Mouse (Mus musculus): ENCODE measurements at regions not wholly inside any gene's neighbourhood (a gene's known extent, or its start where the extent isn't known, plus 50 kb on each side); places are given as distances from the start of the nearest gene placed in this dataset.

DNA sequence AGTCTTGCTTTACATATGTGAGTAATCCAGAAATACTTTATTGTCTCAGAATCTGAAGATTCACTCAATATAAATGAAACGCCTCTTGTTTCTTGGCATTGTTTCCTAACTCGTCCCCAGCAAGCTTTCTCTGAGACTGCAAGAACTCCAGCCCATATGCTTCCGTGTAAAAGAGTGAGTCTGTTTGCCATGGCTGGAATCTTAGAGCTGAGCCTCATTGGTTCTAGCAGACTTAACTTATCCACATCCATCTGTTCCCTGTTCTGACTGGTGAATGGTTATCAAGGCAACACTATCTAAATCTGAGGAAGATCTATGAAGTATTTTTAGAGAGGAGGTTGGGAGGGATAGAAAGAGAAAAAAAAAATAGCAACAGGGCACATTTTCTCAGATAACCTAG lies 59.9 kb upstream of the Arhgef26 start:
- no peaks in the 10 kb centered on the region for H3K27me3 ChIP-seq
- no peak overlapping the region for H3K9ac ChIP-seq
- H3K4me2 ChIP-seq: no peak overlapping the region
- no peak for ATAC-seq (ENCODE audit: insufficient read depth)
- H3K4me1 ChIP-seq (replicated peaks): no peaks in the 10 kb centered on the region
- no peak overlapping the region for H3K27ac ChIP-seq (replicated peaks)
- no peaks in the 10 kb centered on the region for H3K36me3 ChIP-seq (replicated peaks)
- no peaks in the 10 kb centered on the region for H3K9me3 ChIP-seq (replicated peaks)
- no peak overlapping the region for H3K4me3 ChIP-seq (replicated peaks)
- 44% methylated on average over 3 of the region's 3 CpGs for WGBS (ENCODE audit: insufficient replicate concordance)

DNA sequence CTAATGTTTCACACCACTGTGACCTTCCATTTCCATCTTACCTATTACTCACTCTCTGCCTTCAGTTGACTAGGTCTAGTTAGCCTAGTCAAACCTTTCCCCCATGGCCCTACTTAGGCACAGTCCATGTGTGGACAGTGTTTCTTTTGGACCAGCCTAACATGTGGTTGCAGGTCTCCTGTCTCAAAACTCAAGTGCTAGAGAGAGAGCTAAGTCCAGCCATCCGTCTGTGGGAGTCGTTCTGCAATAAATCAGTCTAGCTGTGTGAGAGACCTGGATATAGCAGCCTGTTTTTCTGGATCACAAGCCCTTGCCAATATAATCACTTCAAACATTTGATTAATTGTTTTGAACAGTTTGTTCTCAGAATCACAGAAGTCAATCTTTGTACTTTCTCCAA lies 57.2 kb upstream of the Arhgef26 start:
- 48% methylated on average over 2 of the region's 2 CpGs for WGBS (ENCODE audit: insufficient replicate concordance)

More for the DNA sequence above, 57.2 kb upstream of the Arhgef26 start:
- H3K4me3 ChIP-seq (replicated peaks): no peak overlapping the region
- no peak overlapping the region for H3K9ac ChIP-seq
- no peak overlapping the region for H3K4me2 ChIP-seq
- H3K27me3 ChIP-seq: no peaks in the 10 kb centered on the region
- H3K27ac ChIP-seq (replicated peaks): no peak overlapping the region
- ATAC-seq (ENCODE audit: insufficient read depth): no peak
- no peaks in the 10 kb centered on the region for H3K9me3 ChIP-seq (replicated peaks)
- no peaks in the 10 kb centered on the region for H3K36me3 ChIP-seq (replicated peaks)
- no peaks in the 10 kb centered on the region for H3K4me1 ChIP-seq (replicated peaks)
